8 mouse cellular contexts compared by ENCODE assay signal in genomic region chr15:12204319-12205159, GRCm38 (mm10). TPM values are rescaled to one million over a fixed set of nuclear protein-coding genes. Genes with fewer than 3 reads are reported as not detected.
DNase-seq lines count a peak whose midpoint lies in the region; ATAC-seq lines count a peak whose summit lies in the region.

TSS of gene Mtmr12 (plus strand) at chr15:12205028.

- H3K27me3 ChIP-seq in hindbrain, embryonic 15.5 days: no peaks in the 10 kb centered on the region

- peaks cover 32% of the 10 kb centered on the region for H3K4me1 ChIP-seq in hindbrain, embryonic 15.5 days (replicated peaks)

- peak within 1 kb of the TSS; percentile 63 for H3K4me2 ChIP-seq in hindbrain, embryonic 15.5 days

- H3K4me3 ChIP-seq in hindbrain, embryonic 15.5 days: peak within 1 kb of the TSS; percentile 80

- peak; percentile 100 for DNase-seq in T-cell, adult 2 months (ENCODE audit: low spot score)
- peak; percentile 100 for DNase-seq in cerebellum, postnatal 36 days
- peak; percentile 99 to 100 for DNase-seq in frontal cortex, postnatal 36 days (ENCODE audit: low spot score in 2 of 2)
- peak; percentile 98 for DNase-seq in left cerebral cortex, adult 11 months (ENCODE audit: low spot score)
- peak; percentile 100 for DNase-seq in lung, postnatal 4 days
- DNase-seq in retina, postnatal 7 days (ENCODE audit: low read depth, low spot score): peak; percentile 98
- peak; percentile 99 for DNase-seq in urinary bladder, adult 2 months (ENCODE audit: low spot score)

- peak within 1 kb of the TSS; percentile 92 for H3K27ac ChIP-seq in hindbrain, embryonic 15.5 days (replicated peaks)

- H3K9me3 ChIP-seq in hindbrain, embryonic 15.5 days: no peaks in the 10 kb centered on the region

- ATAC-seq in hindbrain, embryonic 15.5 days (ENCODE audit: low FRiP score, low read depth): peak; percentile 99

- H3K9ac ChIP-seq in hindbrain, embryonic 15.5 days: peak within 1 kb of the TSS; percentile 72

- no peaks in the 10 kb centered on the region for H3K36me3 ChIP-seq in hindbrain, embryonic 15.5 days

- under 1% methylated on average over 58 of the region's 58 CpGs for WGBS in hindbrain, embryonic 15.5 days

RNA-seq across cellular contexts. Expression of gene Mtmr12, which starts in this region (rescaled TPM):
- polyA plus RNA-seq in hindbrain, embryonic 15.5 days (2015; fragmentation: Nextera tagmentation; extraction: Ambion mirVana): 8.7 and 9.2 TPM in 2 replicates
- polyA plus RNA-seq in urinary bladder, adult 2 months (2012; rRNA removed): 13.7 and 14.0 TPM in 2 replicates

Comparison
In these comparisons a context has a peak if more than half of its experiments do, and no peak if none do; other contexts are left out.
1. Peak in every context shown above with its lines: DNase-seq, ATAC-seq, H3K4me3 ChIP-seq and H3K27ac ChIP-seq.